Mouse (Mus musculus) liver, embryonic 13.5 days (tissue): ENCODE results near the gene Cxcl9. TPM values are rescaled to one million over a fixed set of nuclear protein-coding genes. Genes with fewer than 3 reads are reported as not detected.

Experiments
- ATAC-seq: fragments of 200-750 bp; cut with Nextera tagmentation; 2 replicates; pipeline ENCODE4 v1.8.0; 2017; ENCODE audit warnings: low read depth, mild to moderate bottlenecking, moderate number of reproducible peaks, moderate library complexity
- DNase-seq: peaks from one replicate; pipeline ENCODE4 v3.0.0; 2022
- H3K27ac ChIP-seq: fragments of 300-500 bp; sonication (generic); 2 replicates; pipeline ENCODE4 v1.5.1; 2015; ENCODE audit warnings: moderate library complexity, mild to moderate bottlenecking, inconsistent platforms
- H3K27me3 ChIP-seq: fragments of 300-500 bp; sonication (generic); 2 replicates; pipeline ENCODE4 v1.6.1; 2015; ENCODE audit warnings: mild to moderate bottlenecking, inconsistent platforms
- H3K36me3 ChIP-seq: fragments of 300-500 bp; sonication (generic); 2 replicates; pipeline ENCODE4 v1.6.1; 2015; ENCODE audit warnings: mild to moderate bottlenecking, inconsistent platforms
- H3K4me1 ChIP-seq: fragments of 300-500 bp; sonication (generic); replicated peaks from 2 replicates; pipeline ENCODE4 v1.6.1; 2015; ENCODE audit warnings: inconsistent platforms
- H3K4me2 ChIP-seq: fragments of 300-500 bp; sonication (generic); 2 replicates; pipeline ENCODE4 v1.6.1; 2015; ENCODE audit warnings: inconsistent platforms, mild to moderate bottlenecking, moderate library complexity
- H3K4me3 ChIP-seq: fragments of 300-500 bp; sonication (generic); replicated peaks from 2 replicates; pipeline ENCODE4 v1.5.1; 2015; ENCODE audit warnings: mild to moderate bottlenecking, inconsistent platforms
- H3K9ac ChIP-seq: fragments of 300-500 bp; sonication (generic); 2 replicates; pipeline ENCODE4 v1.6.1; 2015; ENCODE audit warnings: mild to moderate bottlenecking, inconsistent platforms
- H3K9me3 ChIP-seq: fragments of 300-500 bp; sonication (generic); replicated peaks from 2 replicates; pipeline ENCODE4 v1.6.1; 2016; ENCODE audit warnings: inconsistent platforms
- WGBS: fragments of 180-500 bp; shearing (Covaris S2); methylation state at CpG from one replicate; pipeline ENCODE4 v1.1.7; 2015; ENCODE audit not compliant: insufficient replicate concordance; 5-methylcytosine and 5-hydroxymethylcytosine counted together
- polyA plus RNA-seq: library from polyadenylated mRNA; unstranded; fragments of >200 nt; fragmentation: Nextera tagmentation; extraction: Ambion mirVana; gene quantifications from 2 replicates; pipeline ENCODE4 v1.2.1, GENCODE M21; 2015

The Cxcl9 gene
- polyA plus RNA-seq, 1 experiment from 2014 or later, result not detected

- Histone ChIP-seq H3K4me3 (no peak overlapping the region), H3K36me3 (no peaks in the 10 kb centered on the region), H3K9me3 (no peaks in the 10 kb centered on the region), H3K27me3 (no peaks in the 10 kb centered on the region), H3K4me1 (peaks cover 40% of the 10 kb centered on the region), H3K4me2 (no peak overlapping the region), H3K9ac (no peak overlapping the region), H3K27ac (no peak overlapping the region)
- ATAC-seq, result no peak
- peak; percentile 20 for DNase-seq
- 13% methylated on average over 13 of the region's 13 CpGs for WGBS
These were observed 15.7 kb downstream of the Cxcl9 start for GRCm38 (mm10) chr5:92312046-92312715.

- H3K9me3 ChIP-seq, result no peaks in the 10 kb centered on the region
- ATAC-seq (peak; percentile 87), DNase-seq (peak; percentile 81)
- 2% methylated on average over 41 of the region's 41 CpGs for WGBS
- peak within 1 kb of the TSS; percentile 73 for H3K4me3 ChIP-seq
- peak within 1 kb of the TSS; percentile 76 for H3K9ac ChIP-seq
- no peaks in the 10 kb centered on the region for H3K27me3 ChIP-seq
- H3K36me3 ChIP-seq, result peaks cover 22% of the 10 kb centered on the region
- peaks cover 40% of the 10 kb centered on the region for H3K4me1 ChIP-seq
- peak within 1 kb of the TSS; percentile 77 for H3K4me2 ChIP-seq
- peak within 1 kb of the TSS; percentile 59 for H3K27ac ChIP-seq
These were observed 18.0 kb downstream of the Cxcl9 start, which contains the start of gene Sdad1 for GRCm38 (mm10) chr5:92309681-92310511. Gene Sdad1, minus strand, starts transcription at chr5:92310479.

- no peaks in the 10 kb centered on the region for H3K9me3 ChIP-seq
- no peak overlapping the region for H3K9ac ChIP-seq
- no peak for DNase-seq
- H3K4me3 ChIP-seq, result no peak overlapping the region
- ATAC-seq, result no peak
- peaks cover 76% of the 10 kb centered on the region for H3K36me3 ChIP-seq
- H3K4me2 ChIP-seq, result no peak overlapping the region
- 81% methylated on average over 3 of the region's 3 CpGs for WGBS
- no peak overlapping the region for H3K27ac ChIP-seq
- no peaks in the 10 kb centered on the region for H3K27me3 ChIP-seq
- H3K4me1 ChIP-seq, result peaks cover 16% of the 10 kb centered on the region
These were observed 23.6 kb downstream of the Cxcl9 start for GRCm38 (mm10) chr5:92304291-92304690.

GRCm38 (mm10) chr5:92302149-92302840 is 25.6 kb downstream of the Cxcl9 start:
- no peak overlapping the region for H3K9ac ChIP-seq
- no peaks in the 10 kb centered on the region for H3K4me1 ChIP-seq
- H3K4me3 ChIP-seq, result no peak overlapping the region
- no peak overlapping the region for H3K27ac ChIP-seq
- no peak for DNase-seq
- H3K27me3 ChIP-seq, result no peaks in the 10 kb centered on the region
- peaks cover 93% of the 10 kb centered on the region for H3K36me3 ChIP-seq
- no peak overlapping the region for H3K4me2 ChIP-seq
- ATAC-seq, result no peak
- no peaks in the 10 kb centered on the region for H3K9me3 ChIP-seq
- 81% methylated on average over 13 of the region's 13 CpGs for WGBS

- Histone ChIP-seq H3K4me1 (peaks cover 9% of the 10 kb centered on the region; the same call in 1 of the 2 replicates), H3K4me3 (no peak overlapping the region), H3K9me3 (no peaks in the 10 kb centered on the region), H3K36me3 (peaks cover 91% of the 10 kb centered on the region), H3K27me3 (no peaks in the 10 kb centered on the region), H3K4me2 (no peak overlapping the region), H3K9ac (no peak overlapping the region), H3K27ac (no peak overlapping the region)
- DNase-seq (no peak), ATAC-seq (no peak)
- 72% methylated on average over 2 of the region's 2 CpGs for WGBS
These were observed 33.4 kb downstream of the Cxcl9 start for GRCm38 (mm10) chr5:92294525-92294924.

- ATAC-seq, result no peak
- no peak overlapping the region for H3K4me3 ChIP-seq
- peaks cover 94% of the 10 kb centered on the region for H3K36me3 ChIP-seq
These were observed 36.0 kb downstream of the Cxcl9 start for GRCm38 (mm10) chr5:92291652-92292414.

GRCm38 (mm10) chr5:92287840-92288239 is 40.0 kb downstream of the Cxcl9 start:
- no peak overlapping the region for H3K4me2 ChIP-seq
- WGBS, result 62% methylated on average over 6 of the region's 6 CpGs
- no peak for ATAC-seq
- H3K36me3 ChIP-seq, result peaks cover 80% of the 10 kb centered on the region
- no peaks in the 10 kb centered on the region for H3K27me3 ChIP-seq
- H3K9ac ChIP-seq, result no peak overlapping the region
- peaks cover 25% of the 10 kb centered on the region for H3K4me1 ChIP-seq
- no peaks in the 10 kb centered on the region for H3K9me3 ChIP-seq
- no peak overlapping the region for H3K27ac ChIP-seq
- DNase-seq, result no peak
- H3K4me3 ChIP-seq, result no peak overlapping the region

More at GRCm38 (mm10) chr5:92291652-92292414, 36.0 kb downstream of the Cxcl9 start:
- no peak overlapping the region for H3K27ac ChIP-seq
- H3K9ac ChIP-seq, result no peak overlapping the region
- no peaks in the 10 kb centered on the region for H3K9me3 ChIP-seq
- H3K27me3 ChIP-seq, result no peaks in the 10 kb centered on the region
- no peak overlapping the region for H3K4me2 ChIP-seq
- no peak for DNase-seq
- 75% methylated on average over 6 of the region's 6 CpGs for WGBS
- peaks cover 9% of the 10 kb centered on the region; the same call in 1 of the 2 replicates for H3K4me1 ChIP-seq

GRCm38 (mm10) chr5:92283107-92283506 is 44.8 kb downstream of the Cxcl9 start:
- H3K27me3 ChIP-seq, result no peaks in the 10 kb centered on the region; the same call in 1 of the 2 replicates
- DNase-seq (peak; percentile 47), ATAC-seq (peak; percentile 81)
- peaks cover 35% of the 10 kb centered on the region for H3K4me1 ChIP-seq
- H3K4me3 ChIP-seq, result 0 out of 2 replicates have a peak overlapping the region, but pooled peaks have one; percentile 0
- peak overlapping the region; percentile 47; the same call in 1 of the 2 replicates for H3K27ac ChIP-seq
- no peak overlapping the region for H3K9ac ChIP-seq
- WGBS, result 34% methylated on average over 3 of the region's 3 CpGs
- H3K36me3 ChIP-seq, result peaks cover 38% of the 10 kb centered on the region
- H3K9me3 ChIP-seq, result no peaks in the 10 kb centered on the region
- H3K4me2 ChIP-seq, result peak overlapping the region; percentile 49

GRCm38 (mm10) chr5:92282571-92282970 is 45.3 kb downstream of the Cxcl9 start:
- 70% methylated on average over 4 of the region's 4 CpGs for WGBS
- Histone ChIP-seq H3K4me2 (peak overlapping the region; percentile 49), H3K27ac (peak overlapping the region; percentile 47; the same call in 1 of the 2 replicates), H3K9me3 (no peaks in the 10 kb centered on the region), H3K27me3 (peaks cover 2% of the 10 kb centered on the region; the same call in 1 of the 2 replicates), H3K36me3 (peaks cover 32% of the 10 kb centered on the region), H3K4me1 (peaks cover 38% of the 10 kb centered on the region), H3K4me3 (no peak overlapping the region), H3K9ac (no peak overlapping the region)
- DNase-seq (no peak), ATAC-seq (no peak)

GRCm38 (mm10) chr5:92278942-92279537 is 48.8 kb downstream of the Cxcl9 start:
- 37% methylated on average over 10 of the region's 10 CpGs for WGBS
- no peak overlapping the region for H3K4me3 ChIP-seq
- ATAC-seq, result no peak

More at GRCm38 (mm10) chr5:92278942-92279537, 48.8 kb downstream of the Cxcl9 start:
- no peak overlapping the region for H3K27ac ChIP-seq
- no peaks in the 10 kb centered on the region for H3K9me3 ChIP-seq
- H3K36me3 ChIP-seq, result 0 out of 2 replicates have a peak, but pooled peaks cover under 1% of the 10 kb centered on the region
- H3K4me2 ChIP-seq, result peak overlapping the region; percentile 91
- DNase-seq, result no peak
- peaks cover 31% of the 10 kb centered on the region for H3K27me3 ChIP-seq
- H3K9ac ChIP-seq, result no peak overlapping the region
- H3K4me1 ChIP-seq, result peaks cover 37% of the 10 kb centered on the region
